Mouse (Mus musculus) small intestine, adult 2 months (tissue): ENCODE results near the gene Hist1h2ag. TPM values are rescaled to one million over a fixed set of nuclear protein-coding genes. Genes with fewer than 3 reads are reported as not detected.
A peak's percentile ranks its signal among the peaks of the same experiment; 100 is the strongest.
"Not testable (repeated sequence)": the region's sequence is repeated elsewhere in the genome, so short reads cannot be mapped to it uniquely, and the experiment has no call there.

ENCODE experiments used
- H3K27ac ChIP-seq: fragments of 200-500 bp; 2 replicates; pipeline ENCODE4 v1.5.1; 2012; ENCODE audit warnings: low read depth, low read length, control low read depth, inconsistent platforms; ENCODE audit not compliant: insufficient read depth
- H3K27me3 ChIP-seq: fragments of 200-500 bp; 2 replicates; pipeline ENCODE4 v1.6.1; 2012; ENCODE audit warnings: mild to moderate bottlenecking, moderate library complexity, low read length, inconsistent platforms; ENCODE audit not compliant: control insufficient read depth, insufficient read depth
- H3K36me3 ChIP-seq: fragments of 200-500 bp; 2 replicates; pipeline ENCODE4 v1.6.1; 2012; ENCODE audit warnings: mild to moderate bottlenecking, low read length, control low read depth, inconsistent platforms; ENCODE audit not compliant: control insufficient read depth, insufficient read depth
- H3K4me1 ChIP-seq: fragments of 200-500 bp; 2 replicates; pipeline ENCODE4 v1.6.1; 2012; ENCODE audit warnings: low read length, inconsistent platforms, mixed read lengths; ENCODE audit not compliant: control insufficient read depth, insufficient read depth, insufficient read length
- H3K4me3 ChIP-seq: fragments of 200-500 bp; 2 replicates; pipeline ENCODE4 v1.5.1; 2012; ENCODE audit warnings: low read depth, mild to moderate bottlenecking, control low read depth, inconsistent platforms, low read length, moderate library complexity
- CTCF ChIP-seq: fragments of 200-500 bp; IDR thresholded peaks from 2 replicates; pipeline ENCODE4 v1.5.1; 2012; ENCODE audit warnings: low read depth, mild to moderate bottlenecking, control low read depth, inconsistent platforms, low read length, moderate library complexity, mixed read lengths; ENCODE audit not compliant: insufficient replicate concordance, insufficient read length; ENCODE audit errors: extremely low read depth
- POLR2A ChIP-seq: fragments of 200-500 bp; IDR thresholded peaks from 2 replicates; pipeline ENCODE4 v1.6.1; 2012; ENCODE audit warnings: low read depth, mild to moderate bottlenecking, control low read depth, inconsistent platforms, low read length, moderate library complexity
- WGBS: fragments of 180-500 bp; shearing (Covaris S2); methylation state at CpG from one replicate; pipeline ENCODE4 v1.1.7; 2018; 5-methylcytosine and 5-hydroxymethylcytosine counted together
- polyA plus RNA-seq: library from polyadenylated mRNA; depleted of rRNA; stranded (reverse); fragments of >200 nt; gene quantifications from 2 replicates; pipeline ENCODE4 v1.2.3, GENCODE M21; 2012

Gene Hist1h2ag
- polyA plus RNA-seq, 1 experiment = 22.6 TPM

DNA sequence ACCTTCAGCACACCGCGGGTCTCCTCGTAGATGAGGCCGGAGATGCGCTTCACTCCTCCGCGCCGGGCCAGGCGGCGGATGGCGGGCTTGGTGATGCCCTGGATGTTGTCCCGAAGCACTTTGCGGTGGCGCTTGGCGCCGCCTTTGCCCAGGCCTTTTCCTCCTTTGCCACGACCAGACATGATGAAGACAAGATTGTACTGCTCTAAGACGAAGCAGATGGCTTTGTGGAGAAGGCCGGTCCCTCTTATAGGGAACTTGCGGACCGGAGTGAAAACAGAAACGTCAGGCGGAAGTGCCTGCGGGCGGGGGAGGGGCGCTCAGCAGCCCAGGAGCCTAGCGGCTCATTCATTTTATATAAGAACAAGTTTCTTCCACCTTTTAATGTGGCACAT, 1.6 kb downstream of the Hist1h2ag start, which contains the start of gene Hist1h4i:
Gene Hist1h4i, minus strand, starts transcription at position 221 of the 395 bp plus-strand sequence.
- not testable (repeated sequence) for H3K27me3 ChIP-seq, H3K36me3 ChIP-seq
- H3K27ac ChIP-seq = peak within 1 kb of the TSS; percentile 76
- peak within 1 kb of the TSS; percentile 64 for H3K4me3 ChIP-seq
- WGBS = 1% methylated on average over 27 of the region's 27 CpGs
- peaks cover 12% of the 10 kb centered on the region; the same call in 1 of the 2 replicates for H3K4me1 ChIP-seq
- TF ChIP-seq POLR2A = peak; percentile 85

DNA sequence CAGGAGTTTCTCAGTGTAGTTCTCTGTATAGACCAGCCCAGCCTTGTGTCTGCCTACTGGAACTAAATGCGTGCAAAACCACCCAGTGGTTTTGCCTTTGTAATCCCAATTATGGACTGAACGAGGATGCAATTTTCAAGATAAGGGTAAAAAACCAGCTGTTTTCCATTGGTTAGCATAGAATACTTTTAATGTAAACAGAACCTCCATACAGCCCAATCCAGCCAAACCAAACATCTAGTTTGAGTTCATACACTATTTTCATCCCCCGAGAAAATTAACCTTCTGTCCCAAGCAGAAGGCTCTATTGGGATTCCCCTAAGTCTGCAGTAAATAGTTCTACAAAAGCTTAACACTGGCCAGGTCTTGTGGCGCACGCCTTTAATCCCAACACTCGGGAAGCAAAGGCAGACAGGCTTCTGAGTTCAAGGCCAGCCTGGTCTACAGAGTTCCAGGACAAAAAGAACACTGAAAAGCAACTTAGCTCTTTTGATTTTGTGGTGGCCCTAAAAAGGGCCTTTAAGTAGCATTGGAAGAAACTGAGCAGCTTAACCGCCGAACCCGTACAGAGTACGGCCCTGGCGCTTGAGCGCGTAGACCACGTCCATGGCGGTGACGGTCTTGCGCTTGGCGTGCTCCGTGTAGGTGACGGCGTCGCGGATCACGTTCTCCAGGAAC, 2.1 kb downstream of the Hist1h2ag start:
- WGBS = under 1% methylated on average over 24 of the region's 24 CpGs
- H3K27me3 ChIP-seq = no peaks in the 10 kb centered on the region
- peaks cover 12% of the 10 kb centered on the region; the same call in 1 of the 2 replicates for H3K4me1 ChIP-seq
- H3K4me3 ChIP-seq = peak overlapping the region; percentile 64
- no peak for TF ChIP-seq CTCF
- TF ChIP-seq POLR2A = no peak; the same call in 1 of the 2 replicates
- no peaks in the 10 kb centered on the region for H3K36me3 ChIP-seq
- H3K27ac ChIP-seq = peak overlapping the region; percentile 69

DNA sequence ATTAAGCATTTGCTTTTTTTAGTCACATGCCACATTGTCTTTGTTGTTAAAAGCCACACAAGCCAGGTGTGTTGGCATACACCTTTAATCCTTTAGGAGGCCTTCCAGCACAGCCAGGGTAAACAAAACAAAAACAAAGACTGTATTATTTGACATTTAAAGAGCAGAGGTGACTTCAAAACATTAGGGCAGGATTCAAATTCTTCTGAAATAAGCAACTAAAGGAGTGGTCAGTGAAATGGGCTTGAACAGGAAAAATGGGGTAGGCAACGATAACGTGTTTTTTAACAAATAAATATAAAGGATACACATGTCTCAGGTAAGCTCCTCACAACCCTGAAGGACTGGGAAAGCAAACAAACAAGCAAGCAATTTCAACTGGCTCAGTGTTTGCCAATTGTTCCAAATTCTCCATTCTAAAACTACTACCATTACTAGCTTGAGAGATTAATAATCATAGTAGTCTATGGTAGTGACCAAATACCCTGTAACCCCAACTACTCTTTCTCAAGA, 2.7 kb downstream of the Hist1h2ag start:
- Histone ChIP-seq H3K4me1 (peaks cover 12% of the 10 kb centered on the region; the same call in 1 of the 2 replicates), H3K27ac (no peak overlapping the region), H3K27me3 (no peaks in the 10 kb centered on the region), H3K36me3 (no peaks in the 10 kb centered on the region), H3K4me3 (no peak overlapping the region)
- WGBS = 9% methylated on average over 2 of the region's 2 CpGs
- no peak for TF ChIP-seq CTCF
- TF ChIP-seq POLR2A = no peak

DNA sequence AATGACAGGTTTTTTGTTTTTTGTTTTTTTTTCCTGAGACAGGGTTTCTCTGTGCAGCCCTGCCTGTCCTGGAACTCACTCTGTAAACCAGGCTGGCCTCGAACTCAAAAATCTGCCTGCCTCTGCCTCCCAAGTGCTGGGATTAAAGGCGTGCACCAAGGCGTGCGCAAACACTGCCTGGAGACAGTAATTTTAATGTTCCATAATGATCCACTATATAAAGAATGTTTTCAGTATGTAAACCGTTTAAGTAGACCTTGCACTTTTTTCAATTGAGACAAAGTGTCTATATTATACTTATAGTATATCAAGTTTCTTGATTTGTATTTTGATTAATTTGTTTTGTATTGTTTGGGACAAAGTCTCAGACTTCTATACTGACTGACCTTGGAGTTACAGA, 3.4 kb downstream of the Hist1h2ag start:
- WGBS = 70% methylated on average over 5 of the region's 5 CpGs
- Histone ChIP-seq H3K36me3 (no peaks in the 10 kb centered on the region), H3K27ac (no peak overlapping the region), H3K27me3 (no peaks in the 10 kb centered on the region), H3K4me1 (peaks cover 10% of the 10 kb centered on the region; the same call in 1 of the 2 replicates), H3K4me3 (no peak overlapping the region)
- TF ChIP-seq POLR2A (no peak), CTCF (no peak)

DNA sequence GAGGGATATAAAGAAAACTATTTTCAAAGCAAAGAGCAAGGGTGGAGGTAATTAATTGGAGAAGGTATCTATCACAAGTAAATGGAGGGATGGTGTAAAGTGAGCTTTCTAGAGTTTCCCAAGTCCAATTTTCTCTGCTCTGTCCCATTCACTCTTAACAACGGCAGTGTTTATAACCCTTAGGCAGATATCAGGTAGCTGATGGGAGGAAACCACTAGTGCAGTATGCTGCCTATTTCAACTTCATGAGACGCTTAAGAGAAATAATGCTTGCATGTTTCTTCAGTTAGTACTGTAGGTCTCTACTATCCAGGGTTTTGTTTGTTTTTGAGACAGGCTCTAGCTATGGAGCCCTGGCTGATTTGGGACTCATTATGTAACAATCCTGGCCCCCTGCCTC, 5.3 kb downstream of the Hist1h2ag start:
- Histone ChIP-seq H3K27me3 (no peaks in the 10 kb centered on the region), H3K4me3 (no peak overlapping the region), H3K36me3 (no peaks in the 10 kb centered on the region), H3K27ac (no peak overlapping the region), H3K4me1 (peaks cover 10% of the 10 kb centered on the region; the same call in 1 of the 2 replicates)
- TF ChIP-seq CTCF (no peak), POLR2A (no peak)
- WGBS = 71% methylated on average over 2 of the region's 2 CpGs

DNA sequence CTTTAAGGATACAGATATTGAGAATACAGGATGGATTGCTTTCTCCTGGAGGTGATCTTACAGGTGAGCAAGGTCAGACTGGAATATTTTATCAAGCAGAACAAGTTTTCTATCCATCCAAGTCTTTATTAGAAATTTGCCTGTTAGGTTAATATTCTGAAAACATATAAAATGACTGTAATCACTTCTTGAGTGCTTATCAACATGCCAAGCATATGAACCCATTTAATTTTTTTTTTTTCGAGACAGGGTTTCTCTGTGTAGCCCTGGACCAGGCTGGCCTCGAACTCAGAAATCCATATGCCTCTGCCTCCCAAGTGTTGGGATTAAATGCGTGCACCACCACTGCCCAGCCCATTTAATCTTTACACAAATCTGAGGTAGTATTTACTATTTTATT, 5.8 kb downstream of the Hist1h2ag start:
- WGBS = 60% methylated on average over 3 of the region's 3 CpGs
- H3K4me1 ChIP-seq = peaks cover 8% of the 10 kb centered on the region; the same call in 1 of the 2 replicates
- no peaks in the 10 kb centered on the region for H3K27me3 ChIP-seq
- TF ChIP-seq CTCF (no peak), POLR2A (no peak)
- 0 out of 2 replicates have a peak overlapping the region, but pooled peaks have one; percentile 38 for H3K27ac ChIP-seq
- H3K36me3 ChIP-seq = no peaks in the 10 kb centered on the region
- no peak overlapping the region for H3K4me3 ChIP-seq

DNA sequence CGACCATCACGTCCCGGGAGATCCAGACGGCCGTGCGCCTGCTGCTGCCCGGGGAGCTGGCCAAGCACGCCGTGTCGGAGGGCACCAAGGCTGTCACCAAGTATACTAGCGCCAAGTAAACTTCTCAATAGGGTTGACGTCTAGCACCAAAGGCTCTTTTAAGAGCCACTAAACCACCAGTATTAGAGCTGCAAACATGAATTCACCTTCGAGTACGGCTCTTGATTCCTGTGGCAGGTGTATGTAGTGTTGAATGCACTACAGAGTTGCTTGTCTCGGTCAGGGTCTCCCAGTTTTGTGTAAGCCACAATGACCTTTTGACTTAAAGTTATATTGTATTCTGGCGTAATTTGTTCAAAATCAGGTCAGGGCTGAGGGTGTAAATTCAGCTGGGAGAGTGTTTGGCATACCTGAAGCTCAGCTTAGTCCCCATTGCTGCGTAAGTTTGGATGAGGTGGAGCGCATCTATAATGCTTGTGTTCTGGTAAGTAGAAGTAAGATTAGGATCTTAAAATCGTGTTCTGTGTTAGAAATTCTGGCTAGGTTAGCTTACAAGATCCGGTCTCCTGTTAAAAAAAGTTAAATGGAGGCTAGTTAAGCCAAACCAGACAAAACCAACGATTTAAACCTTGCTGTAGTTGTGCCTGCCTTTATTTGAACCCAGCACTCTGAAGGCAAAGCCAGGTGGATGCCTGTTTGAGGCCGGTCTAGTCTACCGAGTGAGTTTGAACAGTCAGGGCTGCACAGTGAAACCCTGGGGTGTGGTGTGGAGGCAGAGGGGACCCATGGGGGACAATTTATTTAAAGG, 6.4 kb downstream of the Hist1h2ag start:
- 2% methylated on average over 23 of the region's 23 CpGs for WGBS
- Histone ChIP-seq H3K27me3 (no peaks in the 10 kb centered on the region), H3K36me3 (no peaks in the 10 kb centered on the region), H3K4me3 (peak overlapping the region; percentile 52), H3K27ac (peak overlapping the region; percentile 50), H3K4me1 (peaks cover 8% of the 10 kb centered on the region; the same call in 1 of the 2 replicates)
- TF ChIP-seq POLR2A (no peak), CTCF (no peak)
